Mouse (Mus musculus) cerebellum, adult 2 months (tissue): ENCODE measurements around the gene Phka2.

ENCODE experiments used
- CTCF ChIP-seq: fragments of 200-500 bp; IDR thresholded peaks from 2 replicates; pipeline ENCODE4 v1.5.1; 2011; ENCODE audit warnings: low read depth, mild to moderate bottlenecking, control low read depth, low read length, moderate library complexity, borderline replicate concordance; ENCODE audit not compliant: insufficient read depth
- POLR2A ChIP-seq: fragments of 200-500 bp; IDR thresholded peaks from 2 replicates; pipeline ENCODE4 v1.6.1; 2011; ENCODE audit warnings: low read length, control low read depth, borderline replicate concordance; ENCODE audit not compliant: insufficient read depth

GRCm38 (mm10) chrX:160598055-160598454 lies 96.1 kb downstream of the Phka2 start:
- no peak for TF ChIP-seq CTCF
- TF ChIP-seq POLR2A = no peak
